Mouse (Mus musculus) limb, embryonic 11.5 days (tissue): ENCODE results near the gene Tal1. TPM values are rescaled to one million over a fixed set of nuclear protein-coding genes. Genes with fewer than 3 reads are reported as not detected.
A peak's percentile ranks its signal among the peaks of the same experiment; 100 is the strongest.

Experiments
- ATAC-seq: fragments of 200-750 bp; cut with Nextera tagmentation; 2 replicates; pipeline ENCODE4 v1.8.0; 2017; ENCODE audit warnings: low read depth; ENCODE audit not compliant: insufficient number of reproducible peaks, low FRiP score, low TSS enrichment
- DNase-seq: peaks from one replicate; pipeline ENCODE4 v3.0.0-alpha.2; 2015; ENCODE audit warnings: low spot score
- H3K27ac ChIP-seq: fragments of 300-500 bp; sonication (generic); replicated peaks from 2 replicates; pipeline ENCODE4 v1.5.1; 2014; ENCODE audit warnings: low read depth, mild to moderate bottlenecking, low read length
- H3K27me3 ChIP-seq: fragments of 300-500 bp; sonication (generic); 2 replicates; pipeline ENCODE4 v1.6.1; 2014; ENCODE audit warnings: mild to moderate bottlenecking, low read length, mixed read lengths; ENCODE audit not compliant: control insufficient read depth, insufficient read depth
- H3K36me3 ChIP-seq: fragments of 300-500 bp; sonication (generic); 2 replicates; pipeline ENCODE4 v1.6.1; 2014; ENCODE audit warnings: mild to moderate bottlenecking, low read length, moderate library complexity, mixed read lengths; ENCODE audit not compliant: control insufficient read depth, insufficient read depth
- H3K4me1 ChIP-seq: fragments of 300-500 bp; sonication (generic); 2 replicates; pipeline ENCODE4 v1.6.1; 2014; ENCODE audit warnings: low read length, mixed read lengths; ENCODE audit not compliant: control insufficient read depth, insufficient read depth
- H3K4me2 ChIP-seq: fragments of 300-500 bp; sonication (generic); 2 replicates; pipeline ENCODE4 v1.6.1; 2014; ENCODE audit warnings: low read depth, mild to moderate bottlenecking, moderate library complexity; ENCODE audit not compliant: severe bottlenecking
- H3K4me3 ChIP-seq: fragments of 300-500 bp; sonication (generic); 2 replicates; pipeline ENCODE4 v1.5.1; 2014; ENCODE audit warnings: low read depth, low read length
- H3K9ac ChIP-seq: fragments of 300-500 bp; sonication (generic); 2 replicates; pipeline ENCODE4 v1.6.1; 2014; ENCODE audit warnings: mild to moderate bottlenecking, low read length
- H3K9me3 ChIP-seq: fragments of 300-500 bp; sonication (generic); 2 replicates; pipeline ENCODE4 v1.6.1; 2016; ENCODE audit warnings: low read length; ENCODE audit not compliant: control insufficient read depth
- WGBS: fragments of 180-500 bp; shearing (Covaris S2); extraction: QIAGEN DNeasy Blood & Tissue Kit; methylation state at CpG from one replicate; pipeline ENCODE4 v1.1.7; 2014; 5-methylcytosine and 5-hydroxymethylcytosine counted together
- polyA plus RNA-seq: library from polyadenylated mRNA; unstranded; fragments of >200 nt; fragmentation: Nextera tagmentation; extraction: Ambion mirVana; gene quantifications from 2 replicates; pipeline ENCODE4 v1.2.1, GENCODE M21; 2014

Tal1 gene
- polyA plus RNA-seq, 1 experiment from 2014 or later = 2.7 TPM

GRCm38 (mm10) chr4:115078892-115079820 lies 22.9 kb downstream of the Tal1 start:
- Histone ChIP-seq H3K9me3 (no peaks in the 10 kb centered on the region), H3K36me3 (no peaks in the 10 kb centered on the region), H3K4me1 (0 out of 2 replicates have a peak, but pooled peaks cover 5% of the 10 kb centered on the region), H3K27me3 (no peaks in the 10 kb centered on the region), H3K9ac (no peak overlapping the region), H3K27ac (no peak overlapping the region), H3K4me3 (no peak overlapping the region), H3K4me2 (no peak overlapping the region)
- 36% methylated on average over 10 of the region's 10 CpGs for WGBS
- DNase-seq (no peak), ATAC-seq (no peak)

DNA sequence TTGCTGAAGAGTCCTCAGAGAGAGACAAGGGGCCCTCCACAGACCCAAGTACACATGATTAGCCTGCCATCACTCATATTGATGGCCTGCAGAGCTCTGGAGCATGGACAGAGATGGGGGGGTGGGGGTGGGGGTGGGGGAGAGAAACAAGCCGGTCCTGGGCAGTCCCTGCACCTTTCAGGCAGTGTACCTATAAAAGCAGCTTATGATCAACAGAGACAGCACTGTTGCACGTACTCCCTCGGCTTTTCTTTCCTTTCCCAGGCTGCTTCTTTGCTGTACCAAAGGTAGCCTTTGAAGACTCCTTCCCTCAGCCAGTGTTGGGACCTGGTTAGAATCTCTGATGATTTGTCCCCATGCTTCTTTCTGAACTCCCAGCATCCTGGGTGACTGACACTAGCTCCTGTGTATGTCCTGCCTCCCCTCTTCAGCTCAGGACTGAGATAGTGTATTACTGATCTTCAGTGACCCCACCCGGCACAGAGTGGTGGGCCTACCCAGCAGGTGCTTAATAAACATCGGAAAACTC lies 23.7 kb downstream of the Tal1 start:
- DNase-seq (no peak), ATAC-seq (no peak)
- Histone ChIP-seq H3K4me1 (0 out of 2 replicates have a peak, but pooled peaks cover 5% of the 10 kb centered on the region), H3K9me3 (no peaks in the 10 kb centered on the region), H3K4me2 (no peak overlapping the region), H3K4me3 (no peak overlapping the region), H3K27me3 (no peaks in the 10 kb centered on the region), H3K9ac (no peak overlapping the region), H3K27ac (no peak overlapping the region), H3K36me3 (no peaks in the 10 kb centered on the region)
- WGBS = 22% methylated on average over 5 of the region's 5 CpGs

DNA sequence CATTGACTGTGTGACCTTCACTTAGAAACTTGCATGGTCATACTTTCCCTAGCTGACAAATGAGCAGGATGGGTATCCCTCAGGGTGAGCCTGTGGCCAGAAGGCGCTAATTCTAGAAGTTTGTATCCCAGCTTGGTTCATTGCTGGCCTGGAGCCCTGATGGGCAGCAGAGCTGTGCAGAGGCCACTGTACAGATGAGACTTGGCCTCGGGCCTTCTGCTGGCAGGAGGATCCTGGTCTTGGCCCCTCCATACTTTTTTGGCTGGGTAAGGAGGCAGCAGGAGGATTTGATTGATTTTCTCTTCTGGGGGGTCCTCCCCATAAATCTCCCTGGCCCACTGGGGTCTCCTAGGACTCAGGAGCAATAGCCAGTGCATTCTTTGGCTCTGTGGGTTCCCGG lies 26.8 kb downstream of the Tal1 start:
- DNase-seq = no peak
- Histone ChIP-seq H3K4me1 (0 out of 2 replicates have a peak, but pooled peaks cover 5% of the 10 kb centered on the region), H3K9ac (no peak overlapping the region), H3K4me2 (no peak overlapping the region), H3K9me3 (no peaks in the 10 kb centered on the region), H3K36me3 (no peaks in the 10 kb centered on the region), H3K27me3 (peaks cover 5% of the 10 kb centered on the region; the same call in 1 of the 2 replicates), H3K27ac (no peak overlapping the region), H3K4me3 (no peak overlapping the region)
- 81% methylated on average over 3 of the region's 3 CpGs for WGBS
- no peak for ATAC-seq

DNA sequence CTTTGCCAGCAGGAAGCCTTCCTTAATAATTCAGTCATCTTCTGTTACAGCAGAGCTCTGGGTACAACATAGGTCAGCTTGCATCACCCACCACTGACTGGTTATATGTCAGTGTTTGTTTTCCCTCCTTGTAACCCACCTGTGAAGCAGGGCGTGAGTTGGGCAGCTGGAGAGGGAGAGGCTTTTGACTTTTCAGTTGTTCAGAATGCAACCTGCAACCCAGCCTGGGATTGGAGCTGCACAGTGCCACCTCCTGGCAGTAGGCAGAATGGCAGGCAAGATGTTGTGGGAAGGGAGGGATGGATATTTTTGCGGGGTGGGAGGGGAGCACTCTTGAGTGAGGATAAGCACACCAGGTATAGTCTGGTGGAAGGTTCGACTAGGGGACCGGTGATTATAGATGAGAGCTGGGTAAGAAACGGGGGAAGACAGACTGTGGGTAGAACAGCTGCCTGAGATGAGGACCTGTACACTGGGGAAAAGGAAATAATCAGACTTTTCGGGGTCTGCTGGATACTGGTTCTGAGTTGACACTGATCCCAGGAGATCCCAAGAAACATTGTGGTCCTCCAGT lies 29.4 kb downstream of the Tal1 start:
- H3K9ac ChIP-seq = no peak overlapping the region
- no peak overlapping the region for H3K27ac ChIP-seq
- H3K4me1 ChIP-seq = no peaks in the 10 kb centered on the region
- no peaks in the 10 kb centered on the region for H3K36me3 ChIP-seq
- H3K4me3 ChIP-seq = no peak overlapping the region
- 23% methylated on average over 6 of the region's 6 CpGs for WGBS
- H3K9me3 ChIP-seq = no peaks in the 10 kb centered on the region
- peaks cover 12% of the 10 kb centered on the region; the same call in 1 of the 2 replicates for H3K27me3 ChIP-seq
- no peak for ATAC-seq
- DNase-seq = peak; percentile 73
- no peak overlapping the region for H3K4me2 ChIP-seq

DNA sequence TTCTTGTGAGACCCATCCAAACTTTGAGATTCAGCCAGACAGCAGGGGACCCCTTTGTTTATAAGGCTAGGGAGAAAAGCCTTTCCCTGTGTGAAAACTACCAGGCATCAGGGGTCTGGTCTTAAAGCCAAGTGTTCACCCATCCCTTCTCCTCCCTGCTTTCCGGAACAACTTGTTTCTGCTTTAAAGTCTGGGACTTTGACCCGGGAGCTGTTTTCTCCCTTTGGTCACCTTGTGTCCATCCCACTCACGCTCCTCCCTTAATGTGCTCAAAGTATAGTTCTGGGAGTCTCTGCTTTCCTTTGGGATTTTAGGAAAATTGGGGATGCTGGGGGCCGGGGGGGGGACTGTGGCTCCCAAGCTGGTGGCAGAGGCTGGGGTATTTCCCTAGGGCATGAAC lies 30.0 kb downstream of the Tal1 start:
- ATAC-seq (no peak), DNase-seq (no peak)
- WGBS = 63% methylated on average over 4 of the region's 4 CpGs
- no peaks in the 10 kb centered on the region for H3K9me3 ChIP-seq
- no peak overlapping the region for H3K27ac ChIP-seq
- no peak overlapping the region for H3K9ac ChIP-seq
- H3K36me3 ChIP-seq = no peaks in the 10 kb centered on the region
- H3K4me2 ChIP-seq = no peak overlapping the region
- peaks cover 12% of the 10 kb centered on the region; the same call in 1 of the 2 replicates for H3K27me3 ChIP-seq
- no peak overlapping the region for H3K4me3 ChIP-seq
- no peaks in the 10 kb centered on the region for H3K4me1 ChIP-seq

- Histone ChIP-seq H3K4me3 (no peak overlapping the region), H3K27me3 (peaks cover 12% of the 10 kb centered on the region; the same call in 1 of the 2 replicates), H3K9me3 (no peaks in the 10 kb centered on the region), H3K27ac (no peak overlapping the region), H3K9ac (no peak overlapping the region), H3K36me3 (no peaks in the 10 kb centered on the region), H3K4me2 (no peak overlapping the region), H3K4me1 (no peaks in the 10 kb centered on the region)
- DNase-seq = no peak
- WGBS = 72% methylated on average over 3 of the region's 3 CpGs
- no peak for ATAC-seq
Observed at GRCm38 (mm10) chr4:115086763-115087415, 30.7 kb downstream of the Tal1 start.

GRCm38 (mm10) chr4:115088611-115089338 lies 32.5 kb downstream of the Tal1 start, which contains the start of gene Pdzk1ip1:
Gene Pdzk1ip1, plus strand, starts transcription at chr4:115088708.
- Histone ChIP-seq H3K9ac (no peak within 1 kb of the TSS), H3K36me3 (no peaks in the 10 kb centered on the region), H3K4me3 (no peak within 1 kb of the TSS), H3K27me3 (peaks cover 12% of the 10 kb centered on the region; the same call in 1 of the 2 replicates), H3K4me2 (no peak within 1 kb of the TSS), H3K9me3 (no peaks in the 10 kb centered on the region), H3K4me1 (no peaks in the 10 kb centered on the region), H3K27ac (no peak within 1 kb of the TSS)
- DNase-seq (no peak), ATAC-seq (no peak)
- WGBS = 15% methylated on average over 11 of the region's 11 CpGs
